Mouse (Mus musculus) forebrain, embryonic 14.5 days (tissue): ENCODE measurements at regions not wholly inside any gene's neighbourhood (a gene's known extent, or its start where the extent isn't known, plus 50 kb on each side); places are given as distances from the start of the nearest gene placed in this dataset.
A peak's percentile ranks its signal among the peaks of the same experiment; 100 is the strongest.

Experiments
- ATAC-seq: fragments of 200-750 bp; cut with Nextera tagmentation; 2 replicates; pipeline ENCODE4 v1.8.0; 2017; ENCODE audit warnings: mild to moderate bottlenecking, moderate library complexity
- DNase-seq: peaks from one replicate; pipeline ENCODE4 v3.0.0-alpha.2; 2015; ENCODE audit warnings: low spot score
- H3K27ac ChIP-seq: fragments of 300-500 bp; sonication (generic); 2 replicates; pipeline ENCODE4 v1.5.1; 2014; ENCODE audit warnings: low read depth, mild to moderate bottlenecking, control low read depth, low read length, moderate library complexity
- H3K27me3 ChIP-seq: fragments of 300-500 bp; sonication (generic); replicated peaks from 2 replicates; pipeline ENCODE4 v1.6.1; 2014; ENCODE audit warnings: low read length, control low read depth, mixed read lengths; ENCODE audit not compliant: control insufficient read depth, insufficient read depth
- H3K36me3 ChIP-seq: fragments of 300-500 bp; sonication (generic); 2 replicates; pipeline ENCODE4 v1.6.1; 2014; ENCODE audit warnings: low read length, control low read depth; ENCODE audit not compliant: control insufficient read depth, insufficient read depth
- H3K4me1 ChIP-seq: fragments of 300-500 bp; sonication (generic); 2 replicates; pipeline ENCODE4 v1.6.1; 2014; ENCODE audit warnings: antibody characterized with exemption, low read length, control low read depth; ENCODE audit not compliant: control insufficient read depth, insufficient read depth
- H3K4me2 ChIP-seq: fragments of 300-500 bp; sonication (generic); 2 replicates; pipeline ENCODE4 v1.6.1; 2014; ENCODE audit warnings: mild to moderate bottlenecking, control low read depth, low read length
- H3K4me3 ChIP-seq: fragments of 300-500 bp; sonication (generic); 2 replicates; pipeline ENCODE4 v1.5.1; 2014; ENCODE audit warnings: low read depth, low read length, control low read depth
- H3K9ac ChIP-seq: fragments of 300-500 bp; sonication (generic); 2 replicates; pipeline ENCODE4 v1.6.1; 2014; ENCODE audit warnings: mild to moderate bottlenecking, low read length, control low read depth, moderate library complexity
- H3K9me3 ChIP-seq: fragments of 300-500 bp; sonication (generic); replicated peaks from 2 replicates; pipeline ENCODE4 v1.6.1; 2016; ENCODE audit warnings: low read length, control low read depth, mixed read lengths; ENCODE audit not compliant: control insufficient read depth
- WGBS: fragments of 180-500 bp; shearing (Covaris S2); extraction: QIAGEN DNeasy Blood & Tissue Kit; methylation state at CpG from one replicate; pipeline ENCODE4 v1.1.7; 2014; 5-methylcytosine and 5-hydroxymethylcytosine counted together

- no peak overlapping the region for H3K4me2 ChIP-seq
- no peak overlapping the region for H3K4me3 ChIP-seq
- no peaks in the 10 kb centered on the region for H3K27me3 ChIP-seq
- H3K4me1 ChIP-seq: no peaks in the 10 kb centered on the region
- ATAC-seq (no peak), DNase-seq (peak; percentile 22)
- WGBS: 11% methylated on average over 3 of the region's 3 CpGs
- H3K27ac ChIP-seq: no peak overlapping the region
- H3K9me3 ChIP-seq: no peaks in the 10 kb centered on the region
- no peaks in the 10 kb centered on the region for H3K36me3 ChIP-seq
- H3K9ac ChIP-seq: no peak overlapping the region
Observed at GRCm38 (mm10) chr19:51482168-51482907, 781.8 kb upstream of the Ins1 start.
